Mouse (Mus musculus) heart, postnatal 10 days (tissue): ENCODE results near the gene Zbtb20. TPM values are rescaled to one million over a fixed set of nuclear protein-coding genes. Genes with fewer than 3 reads are reported as not detected.
A peak's percentile ranks its signal among the peaks of the same experiment; 100 is the strongest.

Source experiments
- DNase-seq, 2 experiments: peaks; one replicate each; pipeline ENCODE4 v3.0.0; 2021
- intact Hi-C: fragments of 180-260 bp; cut with DNase I; formaldehyde crosslinking; loops from one replicate; pipeline ENCODE4 v1.15.1; 2025
- total RNA-seq, 2 experiments: library from RNA; stranded (reverse); gene quantifications; 2 replicates each; pipeline ENCODE4 v1.2.3; 2021

The Zbtb20 gene
- total RNA-seq, 2 experiments from 2014 or later: 149 to 160 TPM

GRCm38 (mm10) chr16:43276764-43277163 lies 401.1 kb downstream of the Zbtb20 start:
- intact Hi-C loops: loop anchor here (5.0 kb wide), 1 partner anchor 51 kb away; no protein-coding TSS in a partner anchor
- DNase-seq: no peak

GRCm38 (mm10) chr16:43286319-43286718 lies 410.6 kb downstream of the Zbtb20 start:
- no peak for DNase-seq
- intact Hi-C loops: no loop called here

- DNase-seq: no peak
- intact Hi-C loops: no loop called here
Measured at GRCm38 (mm10) chr16:43286783-43287383, 411.2 kb downstream of the Zbtb20 start.

- intact Hi-C loops: no loop called here
- DNase-seq: no peak
Measured at GRCm38 (mm10) chr16:43291423-43291822, 415.7 kb downstream of the Zbtb20 start.

- intact Hi-C loops: no loop called here
- DNase-seq: no peak
Measured at GRCm38 (mm10) chr16:43297953-43298596, 422.4 kb downstream of the Zbtb20 start.

- intact Hi-C loops: no loop called here
- DNase-seq: no peak
Measured at GRCm38 (mm10) chr16:43300420-43300819, 424.7 kb downstream of the Zbtb20 start.

- DNase-seq: no peak
- intact Hi-C loops: no loop called here
Measured at GRCm38 (mm10) chr16:43302171-43302570, 426.5 kb downstream of the Zbtb20 start.

GRCm38 (mm10) chr16:43303245-43304197 lies 427.8 kb downstream of the Zbtb20 start:
- peak; percentile 71 to 75 for DNase-seq
- intact Hi-C loops: no loop called here

GRCm38 (mm10) chr16:43309968-43310431 lies 434.3 kb downstream of the Zbtb20 start:
- intact Hi-C loops: no loop called here
- DNase-seq: no peak

- no peak for DNase-seq
- intact Hi-C loops: no loop called here
Measured at GRCm38 (mm10) chr16:43324009-43324408, 448.3 kb downstream of the Zbtb20 start.

GRCm38 (mm10) chr16:43328221-43328620 lies 452.5 kb downstream of the Zbtb20 start:
- no peak for DNase-seq
- intact Hi-C loops: loop anchor here (5.0 kb wide), 1 partner anchor 51 kb away; no protein-coding TSS in a partner anchor

GRCm38 (mm10) chr16:43330206-43330605 lies 454.5 kb downstream of the Zbtb20 start:
- intact Hi-C loops: no loop called here
- DNase-seq: no peak

- intact Hi-C loops: no loop called here
- DNase-seq: no peak
Measured at GRCm38 (mm10) chr16:43331440-43331839, 455.8 kb downstream of the Zbtb20 start.

GRCm38 (mm10) chr16:43332734-43333133 lies 457.1 kb downstream of the Zbtb20 start:
- DNase-seq: no peak
- intact Hi-C loops: no loop called here

- intact Hi-C loops: no loop called here
- DNase-seq: no peak
Measured at GRCm38 (mm10) chr16:43333265-43333664, 457.6 kb downstream of the Zbtb20 start.

- intact Hi-C loops: loop anchor here (1.0 kb wide), 1 partner anchor 29 kb away; no protein-coding TSS in a partner anchor
- DNase-seq: peak; percentile 69 to 74
Measured at GRCm38 (mm10) chr16:43334411-43335150, 458.9 kb downstream of the Zbtb20 start.

- intact Hi-C loops: no loop called here
- DNase-seq: peak; percentile 57 to 59
Measured at GRCm38 (mm10) chr16:43335151-43335823, 459.6 kb downstream of the Zbtb20 start.

- DNase-seq: no peak
- intact Hi-C loops: no loop called here
Measured at GRCm38 (mm10) chr16:43335824-43336215, 460.1 kb downstream of the Zbtb20 start.

GRCm38 (mm10) chr16:43340712-43341111 lies 465.0 kb downstream of the Zbtb20 start:
- no peak for DNase-seq
- intact Hi-C loops: no loop called here

GRCm38 (mm10) chr16:43341916-43342455 lies 466.3 kb downstream of the Zbtb20 start:
- intact Hi-C loops: no loop called here
- DNase-seq: no peak
